Mouse (Mus musculus): ENCODE results near the gene 2310033P09Rik. TPM values are rescaled to one million over a fixed set of nuclear protein-coding genes. Genes with fewer than 3 reads are reported as not detected.

2310033P09Rik gene
- polyA plus RNA-seq, 1 experiment = 16.0 TPM

GRCm38 (mm10) chr11:59164384-59164783 is 43.7 kb upstream of the 2310033P09Rik start:
- peak overlapping the region; percentile 100 for H3K27ac ChIP-seq (ENCODE audit: insufficient read depth, low read depth, low read length)
- no peak for TF ChIP-seq CTCF (IDR thresholded peaks at IDR 0.05; ENCODE audit: extremely low read depth, insufficient read length, insufficient replicate concordance, low read depth, low read length)
- TF ChIP-seq POLR2A (IDR thresholded peaks at IDR 0.05; ENCODE audit: low read depth, low read length) = no peak
- H3K36me3 ChIP-seq (ENCODE audit: control insufficient read depth, insufficient read depth, low read length) = no peaks in the 10 kb centered on the region
- no peaks in the 10 kb centered on the region for H3K27me3 ChIP-seq (ENCODE audit: control insufficient read depth, insufficient read depth, low read length)
- WGBS = 25% methylated on average over 9 of the region's 9 CpGs
- peaks cover 13% of the 10 kb centered on the region for H3K4me1 ChIP-seq (ENCODE audit: control insufficient read depth, insufficient read depth, insufficient read length, low read length)
- H3K4me3 ChIP-seq (ENCODE audit: low read depth, low read length) = peak overlapping the region; percentile 20

- 23% methylated on average over 2 of the region's 2 CpGs for WGBS
- Histone ChIP-seq H3K27me3 (ENCODE audit: control insufficient read depth, insufficient read depth, low read length) (no peaks in the 10 kb centered on the region), H3K4me1 (ENCODE audit: control insufficient read depth, insufficient read depth, insufficient read length, low read length) (peaks cover 13% of the 10 kb centered on the region), H3K4me3 (ENCODE audit: low read depth, low read length) (no peak overlapping the region), H3K36me3 (ENCODE audit: control insufficient read depth, insufficient read depth, low read length) (no peaks in the 10 kb centered on the region), H3K27ac (ENCODE audit: insufficient read depth, low read depth, low read length) (peak overlapping the region; percentile 12; the same call in 1 of the 2 replicates)
- TF ChIP-seq POLR2A (IDR thresholded peaks at IDR 0.05; ENCODE audit: low read depth, low read length) = no peak
- TF ChIP-seq CTCF (IDR thresholded peaks at IDR 0.05; ENCODE audit: extremely low read depth, insufficient read length, insufficient replicate concordance, low read depth, low read length) = no peak
Measured at GRCm38 (mm10) chr11:59165616-59166241, 42.4 kb upstream of the 2310033P09Rik start.

DNA sequence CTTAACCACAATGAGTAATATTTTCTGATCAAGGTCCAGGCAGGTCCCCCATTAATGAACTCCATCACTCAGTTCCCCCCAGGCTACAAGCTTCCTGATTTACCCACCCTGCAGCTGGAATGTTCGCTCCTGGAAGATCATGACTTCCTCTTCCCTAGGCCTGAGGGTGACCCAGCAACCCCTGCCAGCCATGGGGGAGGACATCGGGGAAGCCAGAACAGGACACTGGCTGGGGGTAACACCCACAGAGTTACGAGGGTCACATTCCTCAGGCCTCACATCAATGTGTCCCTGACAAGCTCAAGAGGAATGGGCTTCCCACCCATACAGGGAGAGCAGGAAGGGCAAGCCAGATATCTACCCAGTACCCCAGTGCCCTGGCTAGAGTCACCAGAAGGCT is 38.3 kb upstream of the 2310033P09Rik start:
- Histone ChIP-seq H3K4me3 (ENCODE audit: low read depth, low read length) (no peak overlapping the region), H3K4me1 (ENCODE audit: control insufficient read depth, insufficient read depth, insufficient read length, low read length) (peaks cover 6% of the 10 kb centered on the region; the same call in 1 of the 2 replicates), H3K36me3 (ENCODE audit: control insufficient read depth, insufficient read depth, low read length) (no peaks in the 10 kb centered on the region), H3K27ac (ENCODE audit: insufficient read depth, low read depth, low read length) (no peak overlapping the region), H3K27me3 (ENCODE audit: control insufficient read depth, insufficient read depth, low read length) (no peaks in the 10 kb centered on the region)
- TF ChIP-seq CTCF (IDR thresholded peaks at IDR 0.05; ENCODE audit: extremely low read depth, insufficient read length, insufficient replicate concordance, low read depth, low read length) = no peak
- TF ChIP-seq POLR2A (IDR thresholded peaks at IDR 0.05; ENCODE audit: low read depth, low read length) = no peak
- whole genome bisulfite sequencing = 76% methylated on average over 3 of the region's 3 CpGs

GRCm38 (mm10) chr11:59170549-59170948 is 37.6 kb upstream of the 2310033P09Rik start:
- no peaks in the 10 kb centered on the region for H3K27me3 ChIP-seq (ENCODE audit: control insufficient read depth, insufficient read depth, low read length)
- H3K36me3 ChIP-seq (ENCODE audit: control insufficient read depth, insufficient read depth, low read length) = no peaks in the 10 kb centered on the region
- H3K4me3 ChIP-seq (ENCODE audit: low read depth, low read length) = no peak overlapping the region
- H3K27ac ChIP-seq (ENCODE audit: insufficient read depth, low read depth, low read length) = no peak overlapping the region
- 78% methylated on average over 4 of the region's 4 CpGs for WGBS
- H3K4me1 ChIP-seq (ENCODE audit: control insufficient read depth, insufficient read depth, insufficient read length, low read length) = peaks cover 3% of the 10 kb centered on the region; the same call in 1 of the 2 replicates
- no peak for TF ChIP-seq POLR2A (IDR thresholded peaks at IDR 0.05; ENCODE audit: low read depth, low read length)

DNA sequence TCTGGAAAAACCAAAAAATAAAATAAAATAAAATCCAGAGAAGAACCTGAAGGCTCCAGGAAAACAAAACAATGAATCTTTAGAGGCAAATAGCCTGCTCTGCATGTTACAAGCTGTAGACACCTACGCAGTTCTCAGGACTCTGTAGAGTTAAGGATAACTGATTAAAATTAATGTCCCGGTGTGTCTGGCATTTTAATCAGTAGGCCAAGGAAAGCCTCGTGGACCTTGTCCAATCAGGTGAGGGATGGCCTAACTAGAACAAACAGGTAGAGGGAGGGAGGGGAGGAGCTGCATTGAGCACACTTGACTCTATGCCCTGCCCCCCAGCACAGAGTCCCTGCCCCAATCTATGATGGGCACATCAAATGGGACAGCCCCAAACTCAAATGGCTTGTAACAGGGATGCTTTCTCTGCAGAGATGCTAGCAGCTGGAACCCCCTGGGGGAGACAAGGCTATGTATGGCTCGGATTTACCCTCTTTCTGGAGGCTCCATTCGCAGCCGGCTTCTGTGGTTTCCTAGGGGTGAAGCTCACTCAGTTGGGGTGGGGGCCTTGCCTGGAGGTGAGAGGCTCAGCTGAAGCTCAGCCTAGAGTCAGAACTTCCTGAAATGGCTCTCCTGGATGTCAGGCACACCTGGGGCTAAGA is 33.8 kb upstream of the 2310033P09Rik start:
- H3K27me3 ChIP-seq (ENCODE audit: control insufficient read depth, insufficient read depth, low read length) = peaks cover 19% of the 10 kb centered on the region
- WGBS = 63% methylated on average over 6 of the region's 6 CpGs

DNA sequence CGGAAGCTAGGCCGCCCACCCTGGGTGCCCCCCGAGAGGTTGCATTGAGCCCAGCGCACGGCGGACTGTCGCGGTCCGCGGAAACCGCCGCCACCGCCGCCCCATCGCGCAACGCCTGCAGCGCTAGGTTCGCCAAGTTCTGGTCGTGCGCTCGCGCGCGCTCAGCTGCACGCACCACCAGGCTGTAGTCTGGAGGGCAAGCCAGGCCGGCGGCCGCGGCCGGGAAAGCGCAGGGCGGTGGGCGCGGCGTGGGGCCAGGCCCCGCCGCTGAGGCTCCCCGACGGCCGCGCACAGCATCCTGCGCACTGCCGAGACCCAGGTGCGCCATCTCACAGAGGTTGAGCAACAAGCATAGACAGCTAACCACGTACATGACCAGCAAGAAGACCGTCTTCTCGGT is 31.6 kb upstream of the 2310033P09Rik start:
- H3K27me3 ChIP-seq (ENCODE audit: control insufficient read depth, insufficient read depth, low read length) = peaks cover 19% of the 10 kb centered on the region
- 0 out of 2 replicates have a peak, but pooled peaks cover 3% of the 10 kb centered on the region for H3K4me1 ChIP-seq (ENCODE audit: control insufficient read depth, insufficient read depth, insufficient read length, low read length)
- 0 out of 2 replicates have a peak overlapping the region, but pooled peaks have one; percentile 9 for H3K4me3 ChIP-seq (ENCODE audit: low read depth, low read length)
- WGBS = 6% methylated on average over 48 of the region's 48 CpGs
- TF ChIP-seq CTCF (IDR thresholded peaks at IDR 0.05; ENCODE audit: extremely low read depth, insufficient read length, insufficient replicate concordance, low read depth, low read length) (no peak), POLR2A (IDR thresholded peaks at IDR 0.05; ENCODE audit: low read depth, low read length) (no peak)
- no peak overlapping the region for H3K27ac ChIP-seq (ENCODE audit: insufficient read depth, low read depth, low read length)
- H3K36me3 ChIP-seq (ENCODE audit: control insufficient read depth, insufficient read depth, low read length) = no peaks in the 10 kb centered on the region

More for the DNA sequence above, 33.8 kb upstream of the 2310033P09Rik start:
- H3K4me3 ChIP-seq (ENCODE audit: low read depth, low read length) = no peak overlapping the region
- 0 out of 2 replicates have a peak, but pooled peaks cover 3% of the 10 kb centered on the region for H3K4me1 ChIP-seq (ENCODE audit: control insufficient read depth, insufficient read depth, insufficient read length, low read length)
- no peak overlapping the region for H3K27ac ChIP-seq (ENCODE audit: insufficient read depth, low read depth, low read length)
- TF ChIP-seq POLR2A (IDR thresholded peaks at IDR 0.05; ENCODE audit: low read depth, low read length) (no peak), CTCF (IDR thresholded peaks at IDR 0.05; ENCODE audit: extremely low read depth, insufficient read length, insufficient replicate concordance, low read depth, low read length) (no peak)
- H3K36me3 ChIP-seq (ENCODE audit: control insufficient read depth, insufficient read depth, low read length) = no peaks in the 10 kb centered on the region

DNA sequence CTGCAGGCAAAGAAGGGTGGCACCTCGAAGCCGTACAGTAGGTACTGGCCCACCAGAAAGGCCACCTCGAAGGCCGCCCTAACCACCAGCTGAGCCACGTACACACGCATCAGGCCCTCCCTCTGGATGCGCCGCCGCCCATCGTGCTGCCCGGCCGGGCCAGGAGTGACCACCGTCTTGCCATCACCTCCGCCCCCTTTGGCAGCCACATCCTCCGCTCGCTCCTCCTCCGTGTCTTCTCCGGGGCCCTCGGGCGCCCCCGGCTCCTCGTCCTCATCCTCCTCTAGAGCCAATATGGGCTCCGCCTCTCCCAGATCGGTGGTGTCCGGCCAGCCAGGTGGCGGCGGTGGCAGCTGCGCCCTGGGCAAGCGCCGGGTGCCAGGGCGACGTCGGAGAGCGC is 31.2 kb upstream of the 2310033P09Rik start:
- Histone ChIP-seq H3K27ac (ENCODE audit: insufficient read depth, low read depth, low read length) (no peak overlapping the region), H3K36me3 (ENCODE audit: control insufficient read depth, insufficient read depth, low read length) (no peaks in the 10 kb centered on the region), H3K4me1 (ENCODE audit: control insufficient read depth, insufficient read depth, insufficient read length, low read length) (0 out of 2 replicates have a peak, but pooled peaks cover 3% of the 10 kb centered on the region), H3K4me3 (ENCODE audit: low read depth, low read length) (0 out of 2 replicates have a peak overlapping the region, but pooled peaks have one; percentile 9), H3K27me3 (ENCODE audit: control insufficient read depth, insufficient read depth, low read length) (peaks cover 19% of the 10 kb centered on the region)
- TF ChIP-seq POLR2A (IDR thresholded peaks at IDR 0.05; ENCODE audit: low read depth, low read length) (no peak), CTCF (IDR thresholded peaks at IDR 0.05; ENCODE audit: extremely low read depth, insufficient read length, insufficient replicate concordance, low read depth, low read length) (no peak)
- WGBS = 15% methylated on average over 34 of the region's 34 CpGs
